Mouse (Mus musculus): ENCODE results near the gene Hdac9.

The Hdac9 gene

DNA sequence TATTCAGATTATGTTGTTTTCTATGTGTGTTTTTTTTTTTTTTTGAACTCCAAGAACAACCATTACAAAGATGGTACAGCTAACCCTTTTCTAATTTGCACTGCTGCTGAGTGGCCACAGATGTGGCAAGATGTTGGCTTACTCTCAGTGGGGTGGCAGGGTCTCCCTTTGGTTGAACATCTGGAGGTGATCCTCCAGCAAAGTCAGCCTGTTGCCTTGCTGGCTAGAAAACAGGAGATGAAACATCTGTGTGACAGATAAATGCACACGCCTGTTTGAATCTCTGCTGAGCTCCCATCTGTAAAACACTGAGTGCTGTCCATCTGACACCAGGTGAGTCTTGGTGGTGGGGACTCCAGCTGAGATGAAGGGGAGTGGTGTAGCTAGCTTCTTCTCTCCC is 537.2 kb downstream of the Hdac9 start:
- intact Hi-C loops (cut with DNase I): no loop called here

DNA sequence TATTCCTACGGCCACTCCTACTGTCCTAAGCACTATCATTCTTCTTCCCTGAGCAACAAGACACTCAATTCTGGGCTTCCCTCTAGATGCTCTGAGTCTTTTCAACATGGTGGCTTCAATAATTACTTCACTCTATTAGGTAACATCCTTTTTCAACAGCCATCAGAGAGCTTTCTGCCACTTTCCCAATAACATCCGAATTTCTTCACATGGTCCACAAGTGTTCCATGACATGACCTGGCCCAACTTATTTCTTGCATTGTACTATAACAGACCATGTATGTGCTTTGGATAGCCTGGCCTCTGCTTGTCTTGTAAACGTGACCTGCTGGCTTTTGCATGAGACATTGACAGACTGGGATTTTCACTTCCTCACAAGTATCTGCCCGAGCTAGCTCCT is 538.3 kb downstream of the Hdac9 start:
- intact Hi-C loops (cut with DNase I): no loop called here

DNA sequence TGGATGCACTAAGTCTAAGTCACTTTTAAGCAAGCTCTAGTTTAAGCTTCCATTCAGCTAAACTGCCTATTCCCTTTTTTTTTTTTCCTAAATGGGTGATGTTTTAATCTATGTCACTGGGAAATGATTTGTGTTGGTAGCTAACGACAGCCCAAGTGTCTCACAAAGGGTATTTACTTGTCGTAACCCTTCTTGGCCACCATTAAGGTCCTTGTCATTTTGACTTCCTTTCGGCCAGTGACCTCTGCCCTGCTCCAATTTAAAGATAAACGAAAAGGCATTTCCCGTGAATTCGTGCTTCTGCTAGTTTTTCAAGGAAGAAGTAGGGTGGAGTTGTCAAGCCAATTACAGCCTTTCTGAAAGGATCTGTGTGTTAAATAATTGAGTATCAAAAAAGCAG is 565.0 kb downstream of the Hdac9 start:
- intact Hi-C loops (cut with DNase I): no loop called here

DNA sequence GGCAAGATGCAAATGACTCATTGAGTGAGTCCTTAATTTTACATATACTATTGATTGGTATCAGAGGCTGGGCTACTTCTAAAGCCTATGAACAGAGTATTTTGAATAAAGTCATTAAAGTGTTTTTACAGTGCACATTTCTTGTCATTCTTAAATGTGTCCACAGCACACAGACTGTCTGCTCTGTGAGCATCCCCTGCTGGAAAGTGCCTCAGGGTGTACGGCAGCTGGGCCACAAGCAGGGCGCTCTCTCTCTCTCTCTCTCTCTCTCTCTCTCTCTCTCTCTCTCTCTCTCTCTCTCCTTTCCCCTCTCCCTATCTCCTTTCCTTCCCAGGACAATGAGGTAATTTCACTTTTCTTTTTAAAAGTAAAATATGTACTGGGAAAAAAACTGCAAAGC is 569.4 kb downstream of the Hdac9 start:
- intact Hi-C loops (cut with DNase I): no loop called here

DNA sequence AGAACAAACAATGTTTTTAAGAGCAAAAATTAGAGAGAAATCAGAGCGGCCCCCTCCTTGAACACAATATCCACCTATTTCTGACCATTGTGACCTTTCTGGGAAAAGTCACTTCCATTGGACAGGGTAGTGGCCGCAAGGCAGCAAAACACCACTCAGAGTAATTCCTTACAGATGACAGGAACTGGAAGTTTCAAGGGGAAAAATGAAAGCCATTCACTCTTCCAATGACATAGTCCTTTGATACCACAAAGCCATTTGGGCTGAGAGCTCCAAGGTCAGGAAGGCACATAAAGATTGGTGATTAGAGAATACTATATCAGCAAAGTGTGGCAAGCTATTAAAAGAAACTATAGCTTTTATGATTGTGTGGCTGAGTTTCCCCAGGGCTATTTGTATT is 574.1 kb downstream of the Hdac9 start:
- intact Hi-C loops (cut with DNase I): no loop called here

DNA sequence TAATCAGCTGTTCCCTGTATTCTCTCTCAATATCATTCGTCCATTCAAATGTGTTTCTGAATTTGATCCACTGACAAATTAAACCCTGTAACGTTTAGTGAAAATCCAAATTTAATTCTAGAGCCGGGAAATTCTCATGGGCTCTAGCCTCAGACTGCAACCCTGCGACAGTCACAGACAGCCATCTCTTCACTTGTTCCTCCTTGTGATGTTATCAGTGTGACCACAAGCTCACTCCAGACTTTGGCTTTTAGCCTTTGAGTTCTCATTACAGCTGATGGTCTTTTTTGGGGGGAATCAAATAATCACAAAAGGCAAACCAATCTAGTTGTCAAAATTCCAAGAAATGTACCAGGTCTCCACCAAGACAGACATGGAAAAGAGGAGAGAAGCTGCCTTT is 578.0 kb downstream of the Hdac9 start:
- intact Hi-C loops (cut with DNase I): no loop called here

DNA sequence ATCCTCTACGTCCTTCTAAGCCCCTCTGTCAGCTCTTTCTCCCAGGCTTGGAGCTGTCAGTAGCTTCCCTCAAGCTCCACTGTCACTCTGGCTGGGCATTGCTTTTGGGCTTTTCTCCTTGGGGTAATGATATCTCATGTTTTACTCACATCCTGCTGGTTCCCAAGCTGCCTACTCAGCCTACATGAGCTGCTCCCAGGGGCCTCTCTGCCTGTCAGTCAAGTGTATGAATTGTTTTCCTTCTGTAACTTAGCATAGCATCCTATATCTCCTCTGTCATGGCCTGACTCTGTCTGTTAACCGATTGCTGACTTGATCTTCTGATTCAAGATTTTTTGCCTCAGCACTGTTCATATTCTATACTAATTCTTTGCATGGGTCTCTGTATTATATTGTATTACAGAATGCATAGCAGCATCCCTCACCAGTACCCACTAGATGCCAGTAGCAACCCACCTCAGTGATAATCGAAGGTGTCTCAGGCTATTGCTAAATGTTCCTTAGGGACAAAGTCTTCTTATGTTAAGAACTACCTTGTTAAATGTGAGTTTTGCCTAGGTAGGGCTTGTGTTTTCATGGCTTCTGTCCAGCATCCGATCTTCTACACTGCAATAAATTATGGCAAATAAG is 582.3 kb downstream of the Hdac9 start:
- intact Hi-C loops (cut with DNase I): no loop called here

DNA sequence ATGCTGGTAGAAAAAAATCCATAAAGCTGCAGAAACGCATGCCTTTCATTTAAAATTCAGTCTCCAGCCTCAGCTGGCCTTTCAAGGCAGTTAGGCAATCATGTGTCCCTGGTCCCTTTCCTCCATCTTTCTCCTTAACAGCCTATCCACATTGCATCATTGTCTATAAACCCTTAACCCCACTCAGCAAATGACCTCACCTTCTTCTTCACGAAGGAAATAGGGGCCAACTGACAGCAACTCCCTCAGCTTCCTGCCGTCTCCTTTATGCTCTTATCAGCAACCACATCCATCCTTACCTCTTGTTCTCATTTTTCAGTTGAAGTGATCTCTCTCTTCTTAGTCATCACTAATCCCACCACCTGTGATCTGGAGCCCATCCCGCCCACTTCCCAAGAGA is 584.0 kb downstream of the Hdac9 start:
- intact Hi-C loops (cut with DNase I): no loop called here

DNA sequence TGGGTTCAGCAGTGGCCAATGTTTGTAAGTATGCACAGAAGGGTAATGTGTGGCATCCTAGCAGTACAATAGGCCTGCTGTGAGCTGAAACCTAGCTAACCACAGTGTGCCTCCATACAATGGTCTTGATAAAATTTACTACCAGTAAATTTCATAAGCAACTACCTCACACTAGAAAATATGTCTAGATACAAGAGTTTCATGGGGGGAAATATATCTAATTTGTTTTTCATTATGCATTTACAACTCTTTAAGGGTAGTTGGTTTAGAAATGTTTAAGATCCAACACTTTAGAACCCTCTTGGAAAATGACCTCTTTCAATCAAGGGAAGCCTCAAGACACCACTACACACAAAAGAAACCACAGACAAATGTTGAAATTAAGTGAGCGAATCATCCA is 589.8 kb downstream of the Hdac9 start:
- intact Hi-C loops (cut with DNase I): no loop called here

DNA sequence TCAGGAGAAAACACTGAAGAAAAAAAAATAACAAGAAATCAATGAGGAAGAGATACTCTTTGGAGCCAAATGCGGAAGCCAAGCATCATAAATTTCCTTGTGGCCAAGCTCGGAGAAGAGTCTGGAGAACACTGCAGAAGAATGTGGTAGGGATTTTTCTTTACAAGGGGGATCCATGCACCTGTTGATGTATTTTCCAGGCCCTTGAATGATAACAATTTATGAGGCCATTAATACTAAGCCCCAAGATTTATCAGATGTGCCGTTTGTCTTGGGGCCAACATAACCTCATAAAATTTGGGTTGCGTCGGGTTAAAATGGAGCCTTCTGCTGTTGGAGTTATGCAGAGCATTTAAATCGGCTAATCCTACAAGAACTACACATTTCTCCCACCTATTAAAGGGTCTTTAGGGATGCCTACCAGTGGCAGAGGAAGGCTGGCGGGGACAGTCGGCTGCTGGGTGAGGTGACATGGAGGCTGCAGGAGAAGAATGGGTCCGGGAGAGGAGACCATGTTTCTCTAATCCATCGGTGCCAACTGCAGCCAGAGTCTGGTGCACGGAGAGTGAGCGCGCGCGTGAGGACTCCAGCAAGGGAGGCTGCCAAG is 604.7 kb downstream of the Hdac9 start:
- intact Hi-C loops (cut with DNase I): no loop called here

DNA sequence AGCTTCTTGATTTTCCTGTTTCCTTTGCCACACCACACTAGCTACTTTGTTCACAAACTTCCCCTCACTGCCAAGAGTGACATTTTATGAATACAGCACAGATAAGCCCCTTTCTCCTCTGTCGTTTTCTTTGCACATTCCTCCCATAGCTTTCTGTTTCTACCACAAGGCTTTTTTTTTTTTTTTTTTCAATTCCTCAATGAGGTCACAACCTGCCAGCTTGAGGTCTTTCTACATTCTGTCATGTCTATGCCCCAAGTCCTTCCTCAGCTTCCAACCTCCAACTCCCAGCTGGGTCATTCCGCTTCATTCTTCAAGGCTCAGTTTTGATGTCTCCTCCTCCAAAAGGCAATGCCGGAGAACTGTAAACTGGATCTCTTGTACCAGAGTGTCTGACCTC is 611.4 kb downstream of the Hdac9 start:
- intact Hi-C loops (cut with DNase I): no loop called here

DNA sequence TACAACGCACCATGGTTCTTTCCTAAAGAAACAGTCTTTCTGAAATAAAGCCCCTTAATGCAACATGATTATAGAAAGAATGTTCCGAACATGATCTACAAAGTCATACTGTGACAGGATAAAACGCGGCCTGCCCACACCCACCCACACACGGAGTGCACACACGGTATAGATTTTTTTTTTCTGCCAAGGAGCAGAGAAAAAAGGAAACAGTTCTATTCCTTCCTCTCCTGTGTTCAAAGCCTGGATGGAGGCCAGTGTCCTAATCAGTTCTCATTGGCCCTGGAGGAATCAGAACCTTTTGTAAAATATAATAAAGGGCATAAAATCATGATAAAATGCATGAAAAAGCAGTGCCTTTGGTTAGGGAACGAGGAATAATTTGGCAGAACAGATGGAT is 624.5 kb downstream of the Hdac9 start:
- intact Hi-C loops (cut with DNase I): no loop called here

DNA sequence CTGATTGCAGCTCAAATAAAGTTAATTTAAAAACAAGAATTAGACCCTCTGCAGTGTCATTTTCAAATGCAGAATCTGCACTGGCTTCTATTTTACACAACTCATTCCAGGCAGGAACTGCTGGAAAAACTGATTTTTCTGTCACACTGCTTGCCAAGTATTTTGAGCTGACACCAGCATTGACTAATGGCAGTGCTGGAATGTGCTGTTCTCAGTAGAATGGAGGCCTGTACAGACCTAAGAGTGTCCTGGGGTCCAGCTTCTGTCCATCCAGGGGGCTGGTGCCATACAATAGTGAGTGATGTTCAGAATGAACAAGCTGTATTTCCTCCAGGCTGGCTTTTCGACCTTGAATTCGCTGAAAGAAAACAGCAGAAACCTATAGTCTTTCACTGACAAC is 629.7 kb downstream of the Hdac9 start:
- intact Hi-C loops (cut with DNase I): no loop called here

DNA sequence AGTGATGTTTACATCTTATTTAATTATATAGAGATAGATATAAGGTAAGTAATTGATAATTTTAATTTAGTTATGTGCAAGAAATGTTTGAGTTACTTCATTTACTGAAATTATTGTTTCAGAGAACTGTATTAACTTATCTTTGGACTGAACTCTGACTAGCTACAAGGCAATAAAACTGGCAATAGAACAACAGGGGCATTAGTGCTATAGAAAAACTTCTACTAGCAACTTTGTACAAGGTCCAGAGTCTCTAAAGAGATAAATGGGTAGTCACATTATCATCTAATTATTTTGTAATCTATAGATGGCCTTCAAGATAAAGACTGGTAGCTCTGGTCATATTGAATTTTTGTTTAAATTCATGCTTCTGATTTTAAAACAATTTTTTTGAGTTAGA is 632.0 kb downstream of the Hdac9 start:
- intact Hi-C loops (cut with DNase I): no loop called here

DNA sequence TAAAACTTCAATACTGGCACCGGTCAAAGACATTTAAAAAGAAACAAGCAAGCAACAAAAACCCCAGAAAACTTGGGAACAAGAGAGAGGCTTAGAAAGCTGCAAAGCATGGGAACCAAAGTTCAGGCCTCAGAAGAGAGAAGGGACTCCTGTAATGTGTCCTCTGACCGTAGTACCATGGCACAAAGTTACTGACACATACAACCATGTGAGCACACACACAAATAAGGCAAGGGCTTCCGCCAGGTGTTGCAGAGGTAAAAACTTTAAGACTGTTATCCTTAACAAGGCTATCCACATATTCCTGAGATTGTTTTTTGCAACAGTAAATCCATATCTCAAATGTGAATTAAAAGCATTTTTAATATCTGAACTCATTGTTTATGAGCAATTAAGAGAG is 632.5 kb downstream of the Hdac9 start:
- intact Hi-C loops (cut with DNase I): no loop called here

DNA sequence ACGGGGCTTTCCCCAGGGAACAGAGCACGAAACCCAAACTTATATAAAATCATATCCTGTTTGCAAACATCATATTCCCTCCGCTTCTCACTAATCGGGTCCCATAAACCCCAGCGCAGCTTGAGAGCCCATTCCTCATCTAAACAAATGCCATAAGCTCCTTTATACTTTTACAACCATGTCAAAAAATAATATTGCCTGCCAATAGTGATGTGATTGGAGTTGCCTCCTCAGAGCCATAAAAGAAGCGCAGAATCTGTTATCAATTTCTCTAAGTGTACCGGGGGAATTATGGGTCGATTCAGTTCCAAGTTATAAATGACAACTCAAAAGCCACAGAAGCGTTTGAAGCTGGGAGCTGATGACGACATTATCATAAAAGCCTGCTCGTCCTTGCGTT is 638.1 kb downstream of the Hdac9 start:
- intact Hi-C loops (cut with DNase I): no loop called here

DNA sequence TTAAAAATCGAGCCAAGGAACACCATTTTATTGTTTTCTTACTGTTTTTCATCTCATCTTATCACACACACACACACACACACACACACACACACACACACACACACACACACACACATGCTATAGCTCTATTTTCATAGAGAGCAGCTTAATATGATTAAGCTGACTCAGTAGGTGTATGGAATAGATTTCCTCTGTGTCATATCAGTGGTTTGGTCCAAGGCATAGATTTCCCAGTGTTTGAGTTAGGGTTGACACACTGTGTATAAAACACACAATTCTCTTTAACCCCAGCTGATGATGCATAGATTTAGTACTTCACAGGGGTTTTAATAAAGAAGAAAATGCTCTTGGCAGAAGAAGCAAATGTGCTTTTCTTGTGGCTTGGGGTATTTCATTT is 643.1 kb downstream of the Hdac9 start:
- intact Hi-C loops (cut with DNase I): no loop called here

DNA sequence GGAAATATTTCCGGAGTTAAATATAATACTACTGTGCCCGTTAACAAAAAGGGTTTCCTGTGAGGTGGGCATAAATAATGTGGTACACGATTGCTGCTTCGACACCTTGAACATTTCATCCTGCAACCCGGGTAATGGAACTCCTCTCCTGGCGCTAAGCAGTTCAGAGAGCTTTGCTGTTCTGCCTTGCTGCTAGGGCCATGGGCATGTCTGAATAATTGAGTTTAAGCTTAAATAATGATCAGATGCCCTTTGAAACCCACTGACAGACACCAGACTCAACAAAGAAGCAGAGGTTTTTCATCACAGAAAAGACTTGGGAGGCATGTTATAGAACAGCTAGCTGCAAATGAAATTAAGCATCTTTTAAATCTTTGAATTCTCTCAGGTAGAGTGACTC is 646.8 kb downstream of the Hdac9 start:
- intact Hi-C loops (cut with DNase I): no loop called here

DNA sequence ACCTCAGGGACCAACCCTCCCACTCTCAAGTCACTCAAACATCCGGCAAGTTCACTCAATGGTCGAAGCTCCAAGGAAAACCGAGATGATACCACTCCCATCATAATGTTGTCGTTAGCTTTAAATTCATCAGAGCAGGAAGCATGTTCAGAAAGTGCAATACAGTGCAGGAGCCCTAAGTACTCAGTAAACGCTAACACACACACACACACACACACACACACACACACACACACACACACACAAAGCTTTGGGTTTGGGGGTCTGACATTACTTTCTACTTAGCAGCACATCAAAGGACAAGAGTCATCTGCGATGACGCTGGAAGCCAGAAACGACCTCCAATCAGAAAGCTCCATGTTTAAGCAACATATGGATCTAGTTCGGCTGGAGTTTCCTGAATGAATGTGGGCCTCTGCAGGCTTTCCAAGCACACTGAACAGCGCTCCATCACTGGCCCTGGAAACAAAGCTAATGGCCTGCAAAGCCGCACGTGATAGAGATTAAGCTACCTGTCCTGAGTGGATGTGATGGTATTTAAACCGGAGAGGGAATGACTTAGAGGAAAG is 647.3 kb downstream of the Hdac9 start:
- intact Hi-C loops (cut with DNase I): no loop called here

DNA sequence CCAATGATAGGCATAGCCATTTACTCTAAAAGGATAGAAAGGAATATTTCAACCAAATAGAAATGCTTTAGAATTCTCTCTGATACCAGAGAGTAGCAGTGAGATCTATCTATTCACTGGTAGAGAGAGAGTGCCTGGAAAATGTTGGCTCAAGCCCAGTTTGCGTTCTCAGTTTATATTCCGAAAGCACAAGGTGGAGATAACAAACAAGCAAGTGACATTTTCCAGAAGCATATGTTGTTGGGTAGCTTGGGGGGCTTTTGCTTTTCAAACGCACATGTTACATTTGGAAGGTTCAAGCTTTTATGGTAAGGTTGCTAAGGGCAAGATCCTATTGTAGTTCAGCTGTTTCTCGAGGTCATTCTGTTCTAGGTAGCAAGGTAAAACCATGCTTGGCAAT is 657.2 kb downstream of the Hdac9 start:
- intact Hi-C loops (cut with DNase I): no loop called here

DNA sequence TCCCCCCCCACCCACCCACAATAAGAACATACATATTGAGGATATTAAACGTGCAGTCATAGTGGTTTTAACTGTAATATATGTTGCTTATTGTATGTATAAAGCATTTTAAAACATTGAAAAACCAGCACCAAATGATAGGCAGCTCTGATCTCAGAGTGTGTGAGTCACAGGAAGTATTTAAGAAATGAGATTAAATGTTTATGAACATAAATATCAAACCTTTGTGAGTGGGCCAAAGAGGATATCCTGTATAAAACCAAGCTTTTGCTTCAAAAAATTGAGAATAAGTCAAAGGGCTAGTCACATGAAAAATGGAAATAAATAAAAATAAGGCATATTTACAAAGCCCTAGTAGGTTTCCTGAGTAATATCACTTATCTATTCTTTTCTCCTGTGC is 667.7 kb downstream of the Hdac9 start:
- intact Hi-C loops (cut with DNase I): no loop called here

DNA sequence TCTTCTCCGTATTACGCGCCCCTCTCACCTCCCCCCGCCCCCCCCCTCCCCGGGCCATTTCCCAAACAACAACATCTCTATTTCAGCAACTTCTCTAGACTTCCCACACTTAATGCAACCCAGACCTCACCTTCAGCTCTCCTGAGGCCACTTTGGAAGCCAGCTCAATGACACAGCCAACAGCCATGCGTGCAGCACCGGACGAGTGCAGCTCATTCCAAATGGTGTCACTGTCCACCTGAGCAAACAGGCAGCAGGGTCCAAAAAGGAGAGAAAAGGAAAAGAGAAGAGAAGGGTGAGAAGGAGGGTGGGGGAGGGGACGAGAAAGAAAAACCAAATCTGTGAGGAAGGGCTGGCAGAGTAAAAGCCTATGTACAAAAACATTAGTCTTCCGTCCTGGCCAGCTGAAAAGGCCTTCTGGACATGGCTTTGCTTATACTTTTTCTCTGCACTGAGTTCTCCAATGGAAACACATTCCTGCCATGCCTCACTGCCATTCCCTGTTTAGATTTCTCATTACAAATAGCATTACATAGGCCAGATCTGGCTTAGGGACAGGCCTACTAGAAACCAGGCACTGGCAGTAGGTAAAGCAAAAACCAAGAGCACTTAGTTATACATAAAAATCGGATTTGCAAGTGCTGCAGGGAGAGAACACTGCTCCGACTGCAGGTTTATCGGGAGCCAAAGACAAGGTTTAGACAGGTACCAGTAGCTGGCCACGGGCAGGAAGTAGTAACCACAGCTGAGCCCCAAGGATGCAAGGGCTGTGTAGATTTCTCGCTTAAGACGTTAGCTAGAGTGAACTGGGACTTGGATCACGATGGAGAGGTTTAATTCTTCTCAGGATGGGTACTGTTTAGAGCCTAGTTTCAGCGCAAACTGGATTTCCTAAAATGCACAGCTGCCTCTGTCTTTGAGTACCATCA is 668.4 kb downstream of the Hdac9 start:
- intact Hi-C loops (cut with DNase I): no loop called here
